ENCODE assay signal across 8 mouse cellular contexts in genomic region chr2:58532260-58532850, GRCm38 (mm10). TPM values are rescaled to one million over a fixed set of nuclear protein-coding genes. Genes with fewer than 3 reads are reported as not detected.
DNase-seq lines count a peak whose midpoint lies in the region; ATAC-seq and TF ChIP-seq lines count a peak whose summit lies in the region.

No protein-coding gene starts in this region.

- peak; percentile 56 for DNase-seq in ZHBTc4 (ENCODE audit: low read depth, low spot score)
- DNase-seq in cerebellum, postnatal 25 days: peak; percentile 45 to 69
- peak; percentile 60 to 64 for DNase-seq in frontal cortex, postnatal 36 days (ENCODE audit: low spot score in 2 of 2)
- peak; percentile 73 for DNase-seq in hindbrain, embryonic 11.5 days (ENCODE audit: low spot score)
- peak; percentile 76 to 81 for DNase-seq in layer of hippocampus, adult 8-10 months (ENCODE audit: low spot score in 2 of 2)
- peak; percentile 69 for DNase-seq in liver, postnatal 0 days
- no peak for DNase-seq in B cell, adult 2 months

- 21% methylated on average over 10 of the region's 10 CpGs for WGBS in hindbrain, embryonic 11.5 days
- 21% methylated on average over 10 of the region's 10 CpGs for WGBS in liver, postnatal 0 days (ENCODE audit: insufficient replicate concordance)
- 6% methylated on average over 10 of the region's 10 CpGs for WGBS in neural tube, embryonic 15.5 days

- H3K9me3 ChIP-seq in hindbrain, embryonic 11.5 days (ENCODE audit: control insufficient read depth, low read length): no peaks in the 10 kb centered on the region
- H3K9me3 ChIP-seq in liver, postnatal 0 days (ENCODE audit: low read length): no peaks in the 10 kb centered on the region
- no peaks in the 10 kb centered on the region for H3K9me3 ChIP-seq in neural tube, embryonic 15.5 days (replicated peaks)

- peaks cover 14% of the 10 kb centered on the region; the same call in 1 of the 2 replicates for H3K4me1 ChIP-seq in hindbrain, embryonic 11.5 days (replicated peaks; ENCODE audit: control insufficient read depth, insufficient read depth, low read length)
- peaks cover 55% of the 10 kb centered on the region for H3K4me1 ChIP-seq in liver, postnatal 0 days (ENCODE audit: insufficient read depth)
- H3K4me1 ChIP-seq in neural tube, embryonic 15.5 days: peaks cover 67% of the 10 kb centered on the region

- ATAC-seq in hindbrain, embryonic 11.5 days (ENCODE audit: low FRiP score): peak; percentile 82
- peak; percentile 70 for ATAC-seq in liver, postnatal 0 days
- peak; percentile 86 for ATAC-seq in neural tube, embryonic 15.5 days (ENCODE audit: low FRiP score)

- TF ChIP-seq CTCF in liver, postnatal 0 days (IDR thresholded peaks at IDR 0.05; ENCODE audit: low read depth): no peak

- no peaks in the 10 kb centered on the region for H3K36me3 ChIP-seq in hindbrain, embryonic 11.5 days (ENCODE audit: control insufficient read depth, insufficient read depth, low read length)
- H3K36me3 ChIP-seq in liver, postnatal 0 days (replicated peaks; ENCODE audit: insufficient read depth, low read length): no peaks in the 10 kb centered on the region
- H3K36me3 ChIP-seq in neural tube, embryonic 15.5 days: peaks cover 3% of the 10 kb centered on the region; the same call in 1 of the 2 replicates

- H3K4me3 ChIP-seq in hindbrain, embryonic 11.5 days (ENCODE audit: low read depth, low read length): no peak overlapping the region
- no peak overlapping the region for H3K4me3 ChIP-seq in liver, postnatal 0 days (ENCODE audit: low read depth, low read length)
- peak overlapping the region; percentile 16; the same call in 1 of the 2 replicates for H3K4me3 ChIP-seq in neural tube, embryonic 15.5 days (replicated peaks)

- H3K27ac ChIP-seq in hindbrain, embryonic 11.5 days (ENCODE audit: low read depth, low read length): no peak overlapping the region; the same call in 1 of the 2 replicates
- H3K27ac ChIP-seq in liver, postnatal 0 days (ENCODE audit: low read depth): peak overlapping the region; percentile 51; the same call in 1 of the 2 replicates
- peak overlapping the region; percentile 74 for H3K27ac ChIP-seq in neural tube, embryonic 15.5 days (replicated peaks)

- no peak overlapping the region for H3K9ac ChIP-seq in hindbrain, embryonic 11.5 days (ENCODE audit: low read depth, low read length)
- no peak overlapping the region for H3K9ac ChIP-seq in liver, postnatal 0 days (replicated peaks)
- 0 out of 2 replicates have a peak overlapping the region, but pooled peaks have one; percentile 6 for H3K9ac ChIP-seq in neural tube, embryonic 15.5 days (replicated peaks)

- 0 out of 2 replicates have a peak, but pooled peaks cover 2% of the 10 kb centered on the region for H3K27me3 ChIP-seq in hindbrain, embryonic 11.5 days (ENCODE audit: control insufficient read depth, insufficient read depth, low read length)
- H3K27me3 ChIP-seq in liver, postnatal 0 days (ENCODE audit: insufficient read depth, low read length): no peaks in the 10 kb centered on the region
- no peaks in the 10 kb centered on the region for H3K27me3 ChIP-seq in neural tube, embryonic 15.5 days (replicated peaks)

- 0 out of 2 replicates have a peak overlapping the region, but pooled peaks have one; percentile 2 for H3K4me2 ChIP-seq in hindbrain, embryonic 11.5 days (replicated peaks; ENCODE audit: low read depth, low read length)
- 0 out of 2 replicates have a peak overlapping the region, but pooled peaks have one; percentile 14 for H3K4me2 ChIP-seq in liver, postnatal 0 days (ENCODE audit: low read depth, low read length)
- H3K4me2 ChIP-seq in neural tube, embryonic 15.5 days: peak overlapping the region; percentile 46

- no peak for TF ChIP-seq EP300 in liver, postnatal 0 days (IDR thresholded peaks at IDR 0.05; ENCODE audit: low read depth)

RNA-seq across cellular contexts. Expression of gene Acvr1, which starts 34.6 kb away (rescaled TPM):
- polyA plus RNA-seq in hindbrain, embryonic 11.5 days (2014; fragmentation: Nextera tagmentation; extraction: Ambion mirVana): 5.8 and 6.0 TPM in 2 replicates
- total RNA-seq in layer of hippocampus, adult 8-10 months (2022): 10 to 100 TPM; 43.1 to 45.5 (median 44.5) TPM
- 2.7 and 2.8 TPM in 2 replicates for polyA plus RNA-seq in liver, postnatal 0 days (2015; fragmentation: Nextera tagmentation; extraction: Ambion mirVana)
- 6.1 and 6.6 TPM in 2 replicates for polyA plus RNA-seq in neural tube, embryonic 15.5 days (2015; fragmentation: Nextera tagmentation; extraction: Ambion mirVana)

RNA-seq across cellular contexts. Expression of gene Upp2, which starts 34.7 kb away (rescaled TPM):
- polyA plus RNA-seq in hindbrain, embryonic 11.5 days (2014; fragmentation: Nextera tagmentation; extraction: Ambion mirVana): 5.9 and 6.3 TPM in 2 replicates
- 10 to 100 TPM; 30.7 to 36.8 (median 32.4) TPM for total RNA-seq in layer of hippocampus, adult 8-10 months (2022)
- 45.7 and 55.8 TPM in 2 replicates for polyA plus RNA-seq in liver, postnatal 0 days (2015; fragmentation: Nextera tagmentation; extraction: Ambion mirVana)
- 15.3 and 19.0 TPM in 2 replicates for polyA plus RNA-seq in neural tube, embryonic 15.5 days (2015; fragmentation: Nextera tagmentation; extraction: Ambion mirVana)

Comparison
In these comparisons a context has a peak if more than half of its experiments do, and no peak if none do; other contexts are left out.
1. DNase-seq: peak in ZHBTc4 (single experiment), cerebellum, postnatal 25 days (2 of 2), frontal cortex, postnatal 36 days (2 of 2), hindbrain, embryonic 11.5 days (single experiment), layer of hippocampus, adult 8-10 months (2 of 2) and liver, postnatal 0 days (single experiment); none in B cell, adult 2 months (0 of 2).
2. Peak in every context shown above with its lines, with median percentiles within 50 percentile points of each other: ATAC-seq and H3K4me2 ChIP-seq.